Mouse (Mus musculus) heart, postnatal 10 days (tissue): Measurements from ENCODE around the gene Mgll. TPM values are rescaled to one million over a fixed set of nuclear protein-coding genes. Genes with fewer than 3 reads are reported as not detected.

Source experiments
- DNase-seq, 2 experiments: peaks; one replicate each; pipeline ENCODE4 v3.0.0; 2021
- intact Hi-C: fragments of 180-260 bp; cut with DNase I; formaldehyde crosslinking; loops from one replicate; pipeline ENCODE4 v1.15.1; 2025
- total RNA-seq, 2 experiments: library from RNA; stranded (reverse); gene quantifications; 2 replicates each; pipeline ENCODE4 v1.2.3; 2021

Mgll gene
- 100 to 1,000 TPM; 187 to 225 TPM for total RNA-seq

DNA sequence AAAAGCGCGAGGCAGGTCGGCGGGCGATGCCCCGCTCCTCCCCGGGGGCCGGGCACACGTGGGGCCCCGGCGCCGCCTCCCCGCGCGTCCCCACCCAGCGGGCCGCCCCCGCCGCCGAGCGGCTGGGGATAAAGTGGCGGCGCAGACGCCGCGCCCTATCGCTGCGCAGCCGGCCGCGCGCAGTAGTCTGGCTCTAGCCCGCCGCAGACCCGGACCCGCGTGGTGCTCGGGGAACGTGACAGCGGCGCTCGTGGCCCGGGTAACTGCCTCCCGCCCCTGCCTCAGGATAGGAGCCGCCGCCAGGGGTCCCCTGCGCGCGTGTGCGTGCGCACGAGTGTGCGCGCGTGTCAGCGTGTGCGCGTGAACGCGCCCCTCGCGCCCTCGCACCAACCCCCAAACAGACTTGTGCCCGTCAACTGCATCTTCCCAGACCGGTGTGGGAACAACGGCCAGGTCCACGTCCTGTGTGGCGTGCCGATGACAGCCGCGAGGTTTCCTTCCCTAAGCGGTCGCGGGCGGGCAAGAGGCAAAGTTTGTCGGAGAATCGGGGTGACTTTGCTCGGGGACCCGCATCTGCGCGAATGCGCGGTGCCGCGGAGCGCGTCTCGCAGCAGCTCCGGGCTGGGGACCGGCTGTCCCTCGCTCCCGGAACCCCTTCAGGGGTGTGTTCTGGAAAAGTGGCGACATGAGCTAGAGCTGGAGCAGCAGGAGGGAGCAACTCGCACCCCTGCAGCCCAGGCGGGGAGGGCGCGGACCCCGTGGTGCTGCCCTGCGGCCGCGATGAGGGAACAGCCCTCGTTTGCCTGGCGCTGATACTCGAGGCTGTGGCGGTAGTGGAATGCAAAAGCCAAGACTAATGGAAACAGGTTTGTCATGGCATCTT lies at the start of gene Mgll:
Mgll (plus strand) TSS at position 100 of the 883 bp plus-strand sequence.
- intact Hi-C loops = loop anchor here (10.0 kb wide), 1 partner anchor 130 kb away; no protein-coding TSS in a partner anchor

DNA sequence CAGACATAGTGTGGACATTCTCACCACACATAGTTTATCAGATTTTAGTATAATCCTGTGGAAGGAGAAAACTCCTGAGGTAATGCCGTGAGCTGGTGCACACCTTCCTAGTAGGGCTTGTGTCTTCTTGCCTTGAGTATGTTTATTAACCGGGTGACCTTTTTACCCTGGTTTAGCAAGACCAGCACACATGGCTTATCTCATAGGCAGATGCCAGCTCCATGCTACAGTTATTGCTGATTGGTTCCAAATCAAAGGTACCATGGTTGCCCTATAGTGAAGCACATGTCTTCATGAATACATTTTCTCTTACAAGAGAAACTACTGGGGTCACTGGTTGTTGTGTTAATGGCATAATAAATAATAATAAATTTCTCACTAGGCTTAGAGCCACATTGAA lies 48.4 kb upstream of the Mgll start:
- intact Hi-C loops = no loop called here
- DNase-seq = no peak

More for the DNA sequence above, at the start of gene Mgll:
- DNase-seq = peak; percentile 75 to 77

DNA sequence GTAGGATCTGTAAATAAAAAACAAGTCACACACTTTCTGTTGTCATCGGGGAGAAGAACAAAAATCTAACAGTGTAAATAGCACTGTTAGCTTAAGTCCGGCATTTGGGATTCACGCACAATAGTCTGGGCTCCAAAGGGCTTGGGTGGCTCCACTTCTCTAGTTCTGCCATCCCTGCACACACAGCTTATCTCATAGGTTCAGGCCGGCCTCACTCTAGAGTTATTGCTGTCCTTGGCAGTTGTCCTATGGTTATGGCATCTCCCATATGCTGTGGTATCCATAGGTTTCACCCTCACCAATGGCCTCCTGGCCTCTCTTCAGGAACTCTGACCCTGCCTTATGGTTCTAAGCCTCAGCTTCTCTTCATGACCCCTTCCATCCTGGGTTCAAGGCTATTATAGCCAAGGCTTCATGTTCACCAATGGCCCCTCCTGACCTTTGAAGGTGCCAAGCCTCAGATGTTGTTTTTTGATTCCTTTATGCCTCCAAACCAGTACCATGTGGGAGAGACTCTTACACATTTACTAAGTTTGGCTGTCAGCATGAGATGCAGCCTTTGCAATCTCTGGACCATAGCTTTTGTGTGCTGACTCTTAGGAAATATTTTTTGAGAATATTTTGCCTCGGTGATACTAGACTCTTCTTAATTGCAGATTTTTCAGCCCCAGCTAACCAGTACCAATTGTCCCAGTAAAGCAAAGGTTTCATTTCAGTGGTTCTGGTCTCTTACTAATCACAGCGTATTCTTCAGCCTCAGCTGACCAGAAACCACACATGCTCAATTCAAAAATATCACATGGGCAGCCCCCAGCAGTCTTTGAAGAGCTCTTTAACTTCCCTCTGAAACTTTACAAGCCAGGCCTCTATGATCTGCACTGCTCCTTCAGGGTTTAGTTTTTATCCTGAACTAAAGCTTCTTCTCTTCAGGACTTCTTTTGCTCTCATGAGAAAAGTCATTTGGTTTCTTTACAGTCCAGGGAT lies 47.2 kb upstream of the Mgll start:
- intact Hi-C loops = no loop called here
- DNase-seq = no peak

DNA sequence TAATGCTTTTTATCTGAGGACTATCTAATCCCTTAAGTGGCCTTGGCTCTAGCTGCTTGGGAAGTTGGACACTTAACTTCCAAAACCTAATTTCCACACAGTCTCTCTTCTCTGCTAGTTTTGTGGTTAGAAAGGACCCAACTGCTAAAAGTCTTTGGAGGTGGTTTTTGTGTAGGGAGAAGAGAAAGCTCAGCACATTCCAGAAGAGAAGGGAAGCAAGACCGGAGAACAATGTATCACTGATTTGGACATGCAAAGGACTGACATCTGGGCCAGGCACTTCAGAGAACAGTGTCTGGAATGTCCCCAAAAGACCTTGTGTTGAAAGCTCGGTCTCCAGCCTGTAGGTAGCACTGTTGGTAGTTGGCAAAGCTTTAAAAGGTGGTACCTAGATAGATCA lies 46.5 kb upstream of the Mgll start:
- intact Hi-C loops = no loop called here

DNA sequence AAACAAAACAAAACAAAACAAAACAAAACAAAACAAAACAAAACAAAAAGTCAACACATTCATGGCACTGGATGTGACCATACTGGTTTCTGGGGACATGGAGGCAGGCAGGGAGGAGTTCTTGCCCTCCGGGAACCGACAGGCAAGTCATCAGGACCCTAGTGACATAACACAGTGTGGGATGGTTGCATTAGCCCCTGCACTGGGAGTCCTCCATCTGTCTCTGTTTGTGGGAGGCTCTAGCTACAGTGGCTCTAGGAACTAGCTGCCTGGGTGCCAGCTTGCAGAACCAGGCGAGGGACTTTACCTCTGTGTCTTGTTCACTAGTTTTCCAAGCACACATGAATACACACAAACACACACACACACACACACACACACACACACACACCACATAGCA lies 43.2 kb upstream of the Mgll start:
- DNase-seq = no peak
- intact Hi-C loops = no loop called here

More for the DNA sequence above, 46.5 kb upstream of the Mgll start:
- DNase-seq = no peak

DNA sequence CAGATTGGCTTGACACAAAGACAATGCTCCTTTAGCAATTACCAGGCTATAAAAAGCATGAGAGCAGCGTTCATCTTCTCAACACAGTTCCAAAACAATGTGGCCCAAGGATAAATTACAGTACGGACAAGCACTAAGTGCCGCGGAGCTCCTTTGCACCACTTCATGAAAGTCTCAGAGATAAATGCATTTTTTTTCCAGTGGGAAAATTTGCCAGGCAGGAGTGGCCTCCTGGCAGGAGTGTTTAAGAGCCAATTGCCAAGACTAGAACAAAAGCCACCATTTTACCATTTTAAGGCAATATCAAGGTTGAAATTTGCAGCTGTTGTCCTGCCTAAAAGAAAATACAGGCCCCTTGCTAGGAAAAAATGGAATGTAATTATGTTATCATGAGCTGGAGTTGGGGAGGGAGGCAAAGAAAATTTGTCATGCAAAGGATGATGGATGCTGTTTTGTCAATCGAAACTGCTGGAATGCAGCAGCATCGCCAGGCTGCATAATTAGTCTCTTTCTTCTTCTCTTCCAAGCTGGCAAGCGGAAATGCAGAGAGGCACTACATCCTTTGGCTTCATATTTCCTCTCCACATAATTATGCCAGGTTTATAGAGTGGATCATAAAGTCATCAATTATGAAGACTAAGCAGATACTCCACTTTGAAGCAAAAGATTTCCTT lies 40.7 kb upstream of the Mgll start:
- DNase-seq = no peak
- intact Hi-C loops = no loop called here

DNA sequence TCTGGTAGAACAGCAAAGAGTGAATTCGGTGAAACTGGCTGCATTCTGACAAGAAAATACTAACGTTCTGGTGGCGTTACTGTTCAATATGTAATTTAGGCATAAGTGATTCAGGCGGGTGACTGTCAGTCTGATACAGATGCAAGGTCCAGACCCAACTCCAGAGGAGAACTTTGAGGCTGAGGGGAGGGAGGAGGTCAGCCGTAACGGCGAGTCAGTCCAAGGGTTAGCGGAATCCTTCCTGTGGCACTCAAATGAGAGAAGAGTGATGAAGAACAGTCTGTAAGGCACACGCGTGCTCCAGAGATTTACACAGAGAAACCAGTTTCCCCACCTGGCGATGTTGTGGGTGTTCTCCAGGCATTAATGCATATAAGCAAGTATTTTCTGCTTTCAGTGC lies 36.0 kb upstream of the Mgll start:
- intact Hi-C loops = no loop called here

DNA sequence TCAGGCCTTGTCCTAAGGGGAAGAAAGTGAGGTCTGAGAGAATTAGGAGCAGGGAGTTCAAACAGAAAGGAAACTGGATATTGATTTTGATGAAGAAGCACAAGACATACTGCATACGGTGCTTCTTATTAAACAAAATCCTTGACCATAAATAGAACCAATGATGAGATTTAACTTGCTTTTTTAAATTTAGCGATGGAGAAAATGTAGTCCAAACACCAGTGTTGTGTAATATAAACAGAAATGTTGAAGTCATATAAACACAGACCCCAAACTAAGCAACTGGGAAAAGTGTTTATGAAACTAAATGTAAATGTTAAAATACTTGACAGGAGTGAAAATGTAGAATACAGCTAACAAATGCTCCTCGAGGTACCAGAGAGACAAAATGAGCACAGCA lies 35.5 kb upstream of the Mgll start:
- DNase-seq = no peak
- intact Hi-C loops = no loop called here

More for the DNA sequence above, 36.0 kb upstream of the Mgll start:
- DNase-seq = no peak

DNA sequence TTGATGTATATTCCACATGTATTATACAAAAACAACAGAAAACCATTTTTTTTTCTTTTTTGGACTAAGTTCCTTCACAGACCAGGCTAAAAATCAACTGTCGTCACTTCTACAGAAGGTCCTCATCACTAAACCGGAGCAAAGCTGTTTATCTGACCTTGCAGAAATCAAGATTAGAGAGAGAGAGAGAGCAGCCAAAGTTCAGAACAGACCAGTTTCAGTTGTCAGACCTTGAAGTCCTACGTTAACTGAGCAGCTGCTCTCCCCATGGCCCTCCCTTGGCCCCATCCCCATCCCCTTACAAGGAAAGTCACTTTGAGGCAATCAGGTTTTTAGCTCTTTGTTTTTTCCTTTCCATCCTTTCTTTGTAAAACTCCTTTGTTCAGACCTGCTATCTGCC lies 34.0 kb upstream of the Mgll start:
- intact Hi-C loops = no loop called here
- no peak for DNase-seq

DNA sequence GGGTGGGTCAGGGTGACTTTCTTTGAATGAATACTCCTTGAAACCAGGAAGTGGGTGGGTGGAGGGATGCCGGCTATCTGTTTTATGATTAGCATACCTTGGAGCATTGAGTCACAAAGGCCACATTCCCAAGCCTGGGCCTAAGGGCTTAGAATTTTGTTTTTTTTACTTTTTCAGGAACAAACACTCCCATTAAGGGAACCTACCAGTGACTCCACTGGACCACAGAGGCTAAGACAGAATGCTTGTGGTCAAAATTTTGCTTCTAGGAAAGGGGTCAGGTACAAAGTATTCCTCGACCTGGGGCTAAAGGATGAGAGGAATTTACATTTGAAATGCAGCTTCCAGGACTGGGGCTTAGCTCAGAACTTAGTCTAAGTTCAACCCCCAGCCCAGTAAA lies 32.9 kb upstream of the Mgll start:
- DNase-seq = no peak
- intact Hi-C loops = no loop called here

DNA sequence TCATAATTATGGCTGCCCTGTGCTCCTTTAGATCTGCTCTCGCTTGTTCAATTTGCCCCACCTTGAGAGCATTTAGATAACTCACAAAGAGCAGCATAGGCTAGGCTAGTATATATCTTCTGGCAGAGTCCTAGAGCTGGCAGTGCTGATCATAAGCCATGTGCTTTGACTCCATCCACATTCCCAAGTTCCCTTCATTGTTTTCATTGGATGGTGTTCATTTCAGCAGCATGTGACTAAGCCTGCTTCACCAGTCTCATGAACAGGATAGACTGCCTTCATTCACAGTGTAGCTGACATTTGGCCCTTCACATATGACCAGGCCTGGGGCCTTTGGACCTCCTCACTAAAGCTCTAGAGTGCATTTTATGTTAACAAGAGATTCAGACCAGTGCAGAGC lies 21.3 kb upstream of the Mgll start:
- intact Hi-C loops = no loop called here
- DNase-seq = peak in 1 of 2 experiments; percentile 15

DNA sequence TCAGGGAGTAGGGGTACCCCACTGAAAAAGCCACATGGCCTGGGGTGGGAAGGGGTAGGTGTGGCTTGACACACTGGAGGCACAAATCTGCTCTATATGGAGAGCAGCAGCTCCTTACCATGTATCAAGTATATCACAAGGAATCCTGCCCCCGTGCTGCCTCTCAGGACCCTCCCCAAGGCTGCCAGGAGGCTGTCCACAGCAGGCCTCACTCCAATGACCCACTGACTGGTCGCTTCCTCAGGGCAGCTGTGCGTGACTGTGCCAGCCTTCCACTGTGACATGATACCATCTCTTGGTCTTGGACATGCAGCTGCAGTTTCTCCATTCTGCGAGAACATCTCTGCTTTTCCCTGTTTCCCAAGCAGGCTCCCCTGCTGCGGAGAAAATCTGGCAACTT lies 20.5 kb upstream of the Mgll start:
- intact Hi-C loops = no loop called here
- DNase-seq = no peak

DNA sequence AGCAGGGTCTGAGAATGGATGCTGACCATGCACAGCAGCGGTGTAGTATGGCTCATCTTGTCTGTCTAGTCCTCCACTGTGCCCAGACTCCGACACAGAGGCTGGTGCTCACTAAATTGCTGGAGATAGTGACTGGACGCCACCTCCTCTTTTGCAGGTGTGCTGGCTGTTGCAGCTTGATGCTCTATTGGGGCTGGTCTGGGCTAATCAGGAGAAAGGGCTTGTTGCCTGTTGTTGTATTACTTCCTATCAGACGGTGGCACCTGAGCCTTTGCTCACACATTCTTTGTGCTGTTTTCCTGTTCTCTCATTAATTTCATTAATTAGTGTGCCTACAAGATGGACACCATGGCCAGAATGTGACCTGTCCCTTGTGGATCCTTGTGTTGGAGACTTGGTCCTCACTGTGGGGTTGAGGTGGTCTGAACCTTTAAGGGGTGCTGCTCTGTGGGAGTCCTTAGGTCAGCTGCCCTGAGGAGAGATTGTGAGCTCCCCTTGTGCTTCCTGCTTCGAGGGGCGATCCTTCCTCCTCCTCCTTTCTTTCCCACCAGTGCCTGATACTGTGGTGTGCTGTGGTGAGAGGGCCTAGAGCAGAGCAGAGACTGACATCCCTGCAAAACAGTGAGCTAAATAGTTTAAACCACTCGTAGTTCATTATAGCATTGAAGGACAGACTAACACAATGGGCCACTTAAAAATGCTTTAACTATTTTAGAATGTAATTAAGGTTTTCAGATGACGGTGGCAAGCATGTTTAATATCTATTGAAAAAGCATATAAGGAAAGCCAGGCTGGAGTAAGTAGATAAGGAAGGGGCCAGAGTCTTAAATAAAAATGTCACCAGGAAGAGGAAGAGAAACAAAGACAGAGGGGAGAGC lies 15.6 kb upstream of the Mgll start:
- DNase-seq = no peak
- intact Hi-C loops = no loop called here

DNA sequence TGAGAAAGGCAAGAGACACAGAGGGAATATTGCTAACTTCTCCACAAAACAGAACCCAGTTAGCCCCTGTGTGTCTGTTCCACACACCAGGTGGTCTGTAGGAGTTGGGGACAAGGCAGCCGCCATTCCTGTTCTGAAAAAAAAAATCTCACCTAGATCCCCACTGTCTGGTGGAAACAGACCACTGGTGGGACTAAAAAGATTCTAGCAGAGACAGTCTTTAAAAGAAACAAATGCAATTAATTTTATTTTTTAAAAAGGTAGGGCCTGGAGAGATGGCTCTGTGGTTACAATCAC lies 15.0 kb upstream of the Mgll start:
- no peak for DNase-seq
- intact Hi-C loops = no loop called here

DNA sequence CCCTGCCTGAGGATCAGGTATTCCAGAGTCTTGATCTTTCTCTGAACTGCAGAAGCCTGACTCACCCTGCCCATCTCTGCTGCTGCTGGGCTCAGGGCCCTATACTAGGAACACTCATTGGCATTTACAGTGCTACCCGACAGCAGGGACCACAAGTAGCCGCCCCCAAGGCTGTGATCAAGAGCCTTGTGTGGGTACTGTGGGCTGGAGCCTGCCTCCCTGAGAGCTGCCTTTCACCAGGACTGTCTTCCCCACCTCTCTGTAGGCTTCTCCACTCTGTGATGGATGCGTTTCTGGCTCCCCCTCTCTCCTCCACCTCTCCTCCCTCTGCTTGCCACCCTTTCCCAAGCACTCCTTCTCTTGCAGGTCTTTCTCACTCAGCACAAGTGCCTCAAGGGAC lies 12.9 kb upstream of the Mgll start:
- intact Hi-C loops = no loop called here
- no peak for DNase-seq

DNA sequence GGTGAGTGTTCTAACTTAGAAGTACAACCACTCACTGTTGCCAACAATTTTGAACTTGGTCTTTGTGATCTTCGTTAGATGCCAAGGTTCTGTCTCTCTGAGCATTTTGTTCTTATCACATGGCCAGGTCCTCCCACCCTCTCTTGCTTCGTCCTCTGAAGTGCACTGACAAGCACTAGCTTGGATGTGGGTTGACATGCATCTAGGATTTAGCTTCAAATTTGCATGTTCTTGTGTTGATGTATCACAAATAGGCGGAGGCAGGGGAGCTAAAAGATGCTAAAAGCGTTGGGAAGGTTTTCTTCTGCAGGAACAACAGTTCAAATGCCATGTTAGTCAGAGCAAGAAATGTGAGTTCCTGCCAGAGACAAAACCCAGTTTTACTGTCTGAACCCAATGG lies 12.1 kb upstream of the Mgll start:
- intact Hi-C loops = no loop called here

DNA sequence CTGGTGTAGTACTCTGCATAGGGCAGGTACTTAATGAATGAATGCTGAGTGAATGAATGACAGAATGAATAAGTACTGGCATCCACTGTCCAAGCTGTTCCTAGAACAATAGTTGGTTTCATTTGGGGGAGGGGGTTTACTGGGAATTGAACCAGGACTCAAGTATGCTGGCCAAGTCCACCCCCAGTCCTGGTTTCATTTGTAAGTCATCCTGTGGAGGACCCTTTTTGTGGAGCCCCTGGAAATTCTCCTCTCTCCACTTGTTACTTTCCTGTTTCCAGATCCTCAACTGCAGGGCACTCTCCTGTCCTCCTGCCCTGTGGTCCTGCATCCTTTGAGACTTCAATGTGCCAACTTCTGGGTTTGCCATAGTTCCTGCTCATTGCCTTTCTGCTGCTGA lies 10.9 kb upstream of the Mgll start:
- no peak for DNase-seq
- intact Hi-C loops = no loop called here

More for the DNA sequence above, 12.1 kb upstream of the Mgll start:
- DNase-seq = no peak

DNA sequence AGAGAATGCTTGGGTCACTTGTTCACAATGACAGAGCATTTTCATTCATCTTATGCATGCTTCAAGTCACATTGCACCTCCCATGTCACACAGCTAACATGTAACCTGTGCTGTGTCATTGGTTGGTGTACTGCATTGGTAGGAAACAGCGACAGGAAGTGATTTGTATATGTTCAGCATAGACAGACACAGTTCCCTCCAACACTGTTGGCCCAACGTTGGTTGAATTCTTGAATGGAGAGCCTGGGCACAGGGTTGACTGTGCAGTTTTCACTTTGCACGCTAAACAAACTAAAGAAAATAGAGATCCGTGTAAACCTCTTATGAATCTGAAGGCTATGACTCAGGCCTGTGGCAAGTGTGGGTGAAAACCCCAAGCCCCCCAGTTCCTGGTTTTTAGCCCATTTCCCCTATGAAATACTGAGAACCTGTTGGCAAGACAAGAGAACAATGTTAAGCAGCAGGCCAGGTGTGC lies 10.0 kb upstream of the Mgll start:
- intact Hi-C loops = no loop called here
- no peak for DNase-seq

DNA sequence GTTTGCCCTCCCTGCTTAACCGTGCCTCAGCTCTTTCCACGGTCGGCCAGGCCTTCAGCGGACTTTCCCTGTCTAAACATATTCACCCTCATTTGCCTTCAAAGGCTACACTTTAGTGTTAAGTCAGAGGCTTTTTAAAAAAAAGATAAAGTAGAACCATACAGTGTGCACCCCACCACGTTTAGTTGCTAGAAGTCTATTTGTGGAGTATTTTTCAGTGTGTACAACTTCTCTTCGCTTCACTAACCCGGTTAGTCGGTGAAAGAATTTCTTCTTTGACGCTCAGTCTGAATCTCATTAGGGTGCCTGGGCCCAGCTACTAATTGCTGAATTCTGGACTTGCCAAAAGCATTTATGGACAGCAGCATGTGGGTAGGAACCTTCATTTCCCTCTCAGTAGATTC lies 8.8 kb upstream of the Mgll start:
- no peak for DNase-seq
- intact Hi-C loops = no loop called here

DNA sequence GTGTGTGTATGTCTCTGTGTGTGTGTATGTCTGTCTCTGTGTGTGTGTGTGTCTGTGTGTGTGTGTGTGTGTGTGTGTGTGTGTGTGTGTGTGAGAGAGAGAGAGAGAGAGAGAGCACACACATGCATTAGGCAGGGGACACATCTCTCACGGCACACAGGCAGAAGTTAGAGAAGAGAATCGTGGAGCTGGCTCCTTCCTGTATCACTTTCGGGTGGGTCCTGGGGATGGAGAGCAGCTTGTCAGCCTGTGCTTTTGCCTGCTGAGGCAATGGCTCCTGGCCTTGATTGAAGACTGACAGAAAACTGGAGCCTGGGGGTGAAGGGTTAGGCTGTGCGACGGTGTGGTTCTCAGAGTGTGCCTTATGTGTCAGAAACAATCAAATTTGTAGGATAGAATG lies 8.2 kb upstream of the Mgll start:
- DNase-seq = no peak
- intact Hi-C loops = loop anchor here (2.0 kb wide), 1 partner anchor 75 kb away; no protein-coding TSS in a partner anchor
